Mouse (Mus musculus) cortical plate, adult 2 months (tissue): ENCODE measurements at regions not wholly inside any gene's neighbourhood (a gene's known extent, or its start where the extent isn't known, plus 50 kb on each side); places are given as distances from the start of the nearest gene placed in this dataset.

Experiments used
- CTCF ChIP-seq: fragments of 200-500 bp; IDR thresholded peaks from 2 replicates; pipeline ENCODE4 v1.5.1; 2011; ENCODE audit warnings: mild to moderate bottlenecking, control low read depth, low read length; ENCODE audit not compliant: insufficient read depth; ENCODE audit errors: extremely low read depth
- POLR2A ChIP-seq: fragments of 200-500 bp; IDR thresholded peaks from 2 replicates; pipeline ENCODE4 v1.6.1; 2011; ENCODE audit warnings: mild to moderate bottlenecking, low read length, control low read depth; ENCODE audit not compliant: insufficient read depth; ENCODE audit errors: extremely low read depth

GRCm38 (mm10) chr10:37447333-37448204 lies 308.8 kb upstream of the Marcks start:
- no peak for TF ChIP-seq POLR2A
- TF ChIP-seq CTCF = no peak
